Mouse (Mus musculus) CH12.LX (cell line): ENCODE results near the gene Dhx15.

Source experiments
- BHLHE40 ChIP-seq: IDR thresholded peaks from 2 replicates; pipeline ENCODE4 v1.6.1; 2011; ENCODE audit warnings: mild to moderate bottlenecking, low read depth, low read length, improper control_type of control experiment
- EP300 ChIP-seq: IDR thresholded peaks from 2 replicates; pipeline ENCODE4 v1.6.1; 2011; ENCODE audit warnings: low read length, improper control_type of control experiment
- POLR2A ChIP-seq: IDR thresholded peaks from 2 replicates; pipeline ENCODE4 v1.6.1; 2011; ENCODE audit warnings: low read depth, mild to moderate bottlenecking, improper control_type of control experiment, low read length
- ZKSCAN1 ChIP-seq: IDR thresholded peaks from 2 replicates; pipeline ENCODE4 v1.6.1; 2012; ENCODE audit warnings: low read depth, inconsistent platforms, low read length, improper control_type of control experiment, borderline replicate concordance

- no peak for TF ChIP-seq EP300
- TF ChIP-seq POLR2A = no peak
- no peak for TF ChIP-seq ZKSCAN1
- no peak for TF ChIP-seq BHLHE40
These were observed 68.2 kb downstream of the Dhx15 start for GRCm38 (mm10) chr5:52122146-52122545.
